Comparison of ENCODE assay signal across 23 mouse cellular contexts in genomic region chr2:151629310-151629709, GRCm38 (mm10). TPM values are rescaled to one million over a fixed set of nuclear protein-coding genes. Genes with fewer than 3 reads are reported as not detected.
DNase-seq lines count a peak whose midpoint lies in the region; ATAC-seq and TF ChIP-seq lines count a peak whose summit lies in the region.
"Had no signal": no experiment of that assay in that cellular context is flagged by ENCODE, and none has a peak within 500 bp of the region (broad histone marks: within the 10 kb centered on the region; RNA-seq: fewer than 3 reads in every experiment).

No protein-coding gene starts in this region.

- intact Hi-C loops in heart, postnatal 36 days (cut with DNase I), result no loop called here
- intact Hi-C loops in left cerebral cortex, adult 2 months (cut with DNase I), result no loop called here
- intact Hi-C loops in left cerebral cortex, postnatal 4 days (cut with DNase I), result no loop called here

- 0 out of 2 replicates have a peak overlapping the region, but pooled peaks have one; percentile 18 for H3K9ac ChIP-seq in hindbrain, embryonic 16.5 days (ENCODE audit: low read depth, low read length)
- H3K9ac ChIP-seq: embryonic facial prominence, embryonic 13.5 days; intestine, embryonic 15.5 days; kidney, embryonic 15.5 days; liver, embryonic 12.5 days; lung, embryonic 14.5 days had no signal

- H3K4me1 ChIP-seq in hindbrain, embryonic 16.5 days (ENCODE audit: control insufficient read depth, insufficient read depth, low read depth, low read length), result peaks cover 19% of the 10 kb centered on the region
- H3K4me1 ChIP-seq: liver, embryonic 12.5 days had no signal

- WGBS in hindbrain, embryonic 16.5 days, result 52% methylated on average over 7 of the region's 7 CpGs

- ATAC-seq in hindbrain, embryonic 16.5 days, result no peak
- ATAC-seq: activated CD4-positive, CD25-positive, alpha-beta regulatory T cell, adult 4 months; intestine, embryonic 15.5 days; liver, embryonic 12.5 days; Patski had no signal

- TF ChIP-seq CTCF in left cerebral cortex, adult 2 months (IDR thresholded peaks at IDR 0.05), result no peak

- H3K4me2 ChIP-seq in hindbrain, embryonic 16.5 days (ENCODE audit: low read length), result peak overlapping the region; percentile 36
- H3K4me2 ChIP-seq: embryonic facial prominence, embryonic 13.5 days; intestine, embryonic 15.5 days; kidney, embryonic 15.5 days; liver, embryonic 12.5 days; lung, embryonic 14.5 days; midbrain, embryonic 11.5 days had no signal

- no peaks in the 10 kb centered on the region for H3K9me3 ChIP-seq in hindbrain, embryonic 16.5 days (ENCODE audit: control insufficient read depth, low read length)
- H3K9me3 ChIP-seq: embryonic facial prominence, embryonic 13.5 days; intestine, embryonic 15.5 days; kidney, embryonic 15.5 days; liver, embryonic 12.5 days had no signal

- H3K4me3 ChIP-seq in left cerebral cortex, adult 2 months, result peak overlapping the region; percentile 100
- H3K4me3 ChIP-seq in hindbrain, embryonic 16.5 days (ENCODE audit: low read length), result no peak overlapping the region
- H3K4me3 ChIP-seq: embryonic facial prominence, embryonic 13.5 days; intestine, embryonic 15.5 days; kidney, embryonic 15.5 days; liver, embryonic 12.5 days had no signal

- H3K27me3 ChIP-seq in hindbrain, embryonic 16.5 days (replicated peaks; ENCODE audit: control insufficient read depth, insufficient read depth, low read length), result no peaks in the 10 kb centered on the region

- no peaks in the 10 kb centered on the region for H3K36me3 ChIP-seq in hindbrain, embryonic 16.5 days (ENCODE audit: control insufficient read depth, insufficient read depth, low read length)
- H3K36me3 ChIP-seq: embryonic facial prominence, embryonic 13.5 days; intestine, embryonic 15.5 days; kidney, embryonic 15.5 days; liver, embryonic 12.5 days had no signal

- peak overlapping the region; percentile 99 for H3K27ac ChIP-seq in left cerebral cortex, adult 2 months
- no peak overlapping the region; the same call in 1 of the 2 replicates for H3K27ac ChIP-seq in hindbrain, embryonic 16.5 days (ENCODE audit: low read depth, low read length)
- H3K27ac ChIP-seq: embryonic facial prominence, embryonic 13.5 days; intestine, embryonic 15.5 days; kidney, embryonic 15.5 days; liver, embryonic 12.5 days had no signal

- DNase-seq in heart, adult 11 months, result peak; percentile 41
- no peak for DNase-seq in heart, postnatal 36 days
- DNase-seq in left cerebral cortex, adult 2 months (ENCODE audit: extremely low spot score in 1 of 2, low spot score in 2 of 2), result peak in 1 of 2 experiments; percentile 29
- DNase-seq in left cerebral cortex, postnatal 4 days, result no peak
- DNase-seq in brain, adult 2 months (ENCODE audit: low read depth, low spot score), result peak; percentile 76
- DNase-seq in frontal cortex, postnatal 14 days (ENCODE audit: low spot score in 2 of 2), result no peak
- DNase-seq: cerebellum, adult 11-12 months; gastrocnemius, postnatal 14 days; heart, postnatal 10 days; lung, embryonic 14.5 days; lung, postnatal 4 days; thymus, adult 2 months had no signal

RNA-seq across cellular contexts. Expression of gene Snph, which starts 3.1 kb away (rescaled TPM):
- total RNA-seq in heart, postnatal 36 days (2021), result 1 to 10 TPM; 4.0 to 4.8 TPM
- total RNA-seq in left cerebral cortex, adult 2 months (2021), result 100 to 1,000 TPM; 328 to 329 TPM
- 10 to 100 TPM; 80.0 to 84.0 TPM for total RNA-seq in left cerebral cortex, postnatal 4 days (2021)
- polyA plus RNA-seq in hindbrain, embryonic 16.5 days (2015; fragmentation: Nextera tagmentation; extraction: Ambion mirVana), result 24.8 and 28.3 TPM in 2 replicates

RNA-seq across cellular contexts. Expression of gene Rad21l, which starts 39.0 kb away (rescaled TPM):
- total RNA-seq in heart, postnatal 36 days (2021), result not detected
- total RNA-seq in left cerebral cortex, adult 2 months (2021), result 1 to 10 TPM in 1 of 2 experiments, under 1 TPM in 1; 0.75 to 1.2 TPM
- total RNA-seq in left cerebral cortex, postnatal 4 days (2021), result under 1 TPM; 0.60 to 0.99 TPM
- 0.15 and 0.28 TPM in 2 replicates for polyA plus RNA-seq in hindbrain, embryonic 16.5 days (2015; fragmentation: Nextera tagmentation; extraction: Ambion mirVana)
- total RNA-seq: gastrocnemius, postnatal 14 days; heart, postnatal 10 days had no signal
- polyA plus RNA-seq: activated CD4-positive, CD25-positive, alpha-beta regulatory T cell, adult 4 months; embryonic facial prominence, embryonic 13.5 days; intestine, embryonic 15.5 days; kidney, embryonic 15.5 days; large intestine, adult 2 months; limb, embryonic 11.5 days; liver, embryonic 12.5 days; lung, embryonic 14.5 days; midbrain, embryonic 11.5 days; Patski; small intestine, adult 2 months; thymus, adult 2 months had no signal

RNA-seq across cellular contexts. Expression of gene Sdcbp2, which starts 56.9 kb away (rescaled TPM):
- 1 to 10 TPM; 2.0 TPM for total RNA-seq in heart, postnatal 36 days (2021)
- total RNA-seq in left cerebral cortex, adult 2 months (2021), result 1 to 10 TPM; 1.6 to 3.0 TPM
- total RNA-seq in left cerebral cortex, postnatal 4 days (2021), result 1 to 10 TPM; 1.2 TPM
- 0.58 and 0.70 TPM in 2 replicates for polyA plus RNA-seq in hindbrain, embryonic 16.5 days (2015; fragmentation: Nextera tagmentation; extraction: Ambion mirVana)

Comparison
In these comparisons a context has a peak if more than half of its experiments do, and no peak if none do; other contexts are left out.
1. DNase-seq: peak in heart, adult 11 months (single experiment) and brain, adult 2 months (single experiment); none in heart, postnatal 36 days (0 of 2), left cerebral cortex, postnatal 4 days (single experiment) and frontal cortex, postnatal 14 days (0 of 2).
2. RNA of gene Snph, which starts 3.1 kb away (total RNA-seq): 328 to 329 TPM in left cerebral cortex, adult 2 months and 80.0 to 84.0 TPM in left cerebral cortex, postnatal 4 days; 4.0 to 4.8 TPM in heart, postnatal 36 days; every median in the first group is over 10 times any median in the second.